Mouse (Mus musculus) naive thymus-derived CD4-positive, alpha-beta T cell, adult 2 months (primary cell): ENCODE data around the gene Midn.

Source experiments
- DNase-seq: peaks from one replicate; pipeline ENCODE4 v3.0.0-alpha.2; 2011; ENCODE audit warnings: low read depth

Midn gene

GRCm38 (mm10) chr10:80144159-80144558 is 3.9 kb upstream of the Midn start:
- DNase-seq = no peak

GRCm38 (mm10) chr10:80144864-80145838 is 2.9 kb upstream of the Midn start:
- DNase-seq = peak; percentile 86

GRCm38 (mm10) chr10:80145896-80146295 is 2.2 kb upstream of the Midn start:
- DNase-seq = no peak

GRCm38 (mm10) chr10:80146568-80147011 is 1.5 kb upstream of the Midn start:
- no peak for DNase-seq

GRCm38 (mm10) chr10:80147146-80147718 is 840 bp upstream of the Midn start:
- DNase-seq = peak; percentile 26

- peak; percentile 95 for DNase-seq
Observed at GRCm38 (mm10) chr10:80148610-80149290, 678 bp downstream of the Midn start.

GRCm38 (mm10) chr10:80149291-80150225 is 1.5 kb downstream of the Midn start:
- peak; percentile 98 for DNase-seq

- peak; percentile 81 for DNase-seq
Observed at GRCm38 (mm10) chr10:80150226-80151210, 2.4 kb downstream of the Midn start.

GRCm38 (mm10) chr10:80151211-80152034 is 3.4 kb downstream of the Midn start:
- peak; percentile 67 for DNase-seq

- peak; percentile 74 for DNase-seq
Observed at GRCm38 (mm10) chr10:80152071-80152872, 4.2 kb downstream of the Midn start.

- no peak for DNase-seq
Observed at GRCm38 (mm10) chr10:80152873-80153260, 4.8 kb downstream of the Midn start.

GRCm38 (mm10) chr10:80153713-80154112 is 5.6 kb downstream of the Midn start:
- DNase-seq = no peak

- DNase-seq = no peak
Observed at GRCm38 (mm10) chr10:80154384-80154783, 6.3 kb downstream of the Midn start.

GRCm38 (mm10) chr10:80155277-80155676 is 7.2 kb downstream of the Midn start:
- DNase-seq = no peak

GRCm38 (mm10) chr10:80156002-80156751 is 8.1 kb downstream of the Midn start:
- DNase-seq = peak; percentile 40

GRCm38 (mm10) chr10:80156752-80157053 is 8.6 kb downstream of the Midn start:
- DNase-seq = no peak

- DNase-seq = no peak
Observed at GRCm38 (mm10) chr10:80157141-80157929, 9.3 kb downstream of the Midn start.
